Mouse (Mus musculus): ENCODE measurements around the gene Atf6b. TPM values are rescaled to one million over a fixed set of nuclear protein-coding genes. Genes with fewer than 3 reads are reported as not detected.

The Atf6b gene
- polyA plus RNA-seq, 1 experiment from 2014 or later = 62.2 TPM

GRCm38 (mm10) chr17:34673139-34673538 lies 26.2 kb downstream of the Atf6b start:
- peaks cover 34% of the 10 kb centered on the region for H3K4me1 ChIP-seq (replicated peaks; ENCODE audit: control insufficient read depth, insufficient read depth, low read length)
- no peak for DNase-seq (ENCODE audit: low spot score)
- H3K4me2 ChIP-seq (ENCODE audit: low read length) = no peak overlapping the region
- no peak overlapping the region for H3K9ac ChIP-seq (ENCODE audit: low read length)
- no peaks in the 10 kb centered on the region for H3K36me3 ChIP-seq (ENCODE audit: control insufficient read depth, insufficient read depth, low read length)
- WGBS = 92% methylated on average over 7 of the region's 7 CpGs
- H3K4me3 ChIP-seq (ENCODE audit: low read depth, low read length) = no peak overlapping the region
- H3K27ac ChIP-seq (ENCODE audit: low read depth) = no peak overlapping the region
- H3K27me3 ChIP-seq (replicated peaks; ENCODE audit: control insufficient read depth, insufficient read depth, low read length) = peaks cover 38% of the 10 kb centered on the region
- no peak for ATAC-seq (replicated peaks; ENCODE audit: low FRiP score, low TSS enrichment, low read depth)
- no peaks in the 10 kb centered on the region for H3K9me3 ChIP-seq (ENCODE audit: control insufficient read depth, low read length)

- Histone ChIP-seq H3K4me3 (ENCODE audit: low read depth, low read length) (no peak overlapping the region), H3K27me3 (replicated peaks; ENCODE audit: control insufficient read depth, insufficient read depth, low read length) (peaks cover 40% of the 10 kb centered on the region), H3K4me2 (ENCODE audit: low read length) (0 out of 2 replicates have a peak overlapping the region, but pooled peaks have one; percentile 7), H3K9ac (ENCODE audit: low read length) (no peak overlapping the region), H3K9me3 (ENCODE audit: control insufficient read depth, low read length) (no peaks in the 10 kb centered on the region), H3K27ac (ENCODE audit: low read depth) (peak overlapping the region; percentile 85), H3K4me1 (replicated peaks; ENCODE audit: control insufficient read depth, insufficient read depth, low read length) (peaks cover 34% of the 10 kb centered on the region), H3K36me3 (ENCODE audit: control insufficient read depth, insufficient read depth, low read length) (no peaks in the 10 kb centered on the region)
- peak; percentile 56 for ATAC-seq (replicated peaks; ENCODE audit: low FRiP score, low TSS enrichment, low read depth)
- WGBS = 33% methylated on average over 11 of the region's 11 CpGs
- no peak for DNase-seq (ENCODE audit: low spot score)
Observed at GRCm38 (mm10) chr17:34674524-34675204, 27.7 kb downstream of the Atf6b start.

- 38% methylated on average over 13 of the region's 13 CpGs for WGBS
- H3K27ac ChIP-seq (ENCODE audit: low read depth) = peak overlapping the region; percentile 85
- H3K4me1 ChIP-seq (replicated peaks; ENCODE audit: control insufficient read depth, insufficient read depth, low read length) = peaks cover 34% of the 10 kb centered on the region
- H3K36me3 ChIP-seq (ENCODE audit: control insufficient read depth, insufficient read depth, low read length) = no peaks in the 10 kb centered on the region
- no peak for ATAC-seq (replicated peaks; ENCODE audit: low FRiP score, low TSS enrichment, low read depth)
- H3K4me3 ChIP-seq (ENCODE audit: low read depth, low read length) = no peak overlapping the region
- no peak for DNase-seq (ENCODE audit: low spot score)
- no peak overlapping the region for H3K9ac ChIP-seq (ENCODE audit: low read length)
- no peaks in the 10 kb centered on the region for H3K9me3 ChIP-seq (ENCODE audit: control insufficient read depth, low read length)
- peaks cover 32% of the 10 kb centered on the region for H3K27me3 ChIP-seq (replicated peaks; ENCODE audit: control insufficient read depth, insufficient read depth, low read length)
- no peak overlapping the region for H3K4me2 ChIP-seq (ENCODE audit: low read length)
Observed at GRCm38 (mm10) chr17:34675205-34676092, 28.5 kb downstream of the Atf6b start.

- Histone ChIP-seq H3K4me2 (ENCODE audit: low read length) (no peak overlapping the region), H3K9me3 (ENCODE audit: control insufficient read depth, low read length) (no peaks in the 10 kb centered on the region), H3K27me3 (replicated peaks; ENCODE audit: control insufficient read depth, insufficient read depth, low read length) (peaks cover 26% of the 10 kb centered on the region), H3K36me3 (ENCODE audit: control insufficient read depth, insufficient read depth, low read length) (no peaks in the 10 kb centered on the region), H3K27ac (ENCODE audit: low read depth) (peak overlapping the region; percentile 85), H3K9ac (ENCODE audit: low read length) (no peak overlapping the region), H3K4me3 (ENCODE audit: low read depth, low read length) (no peak overlapping the region), H3K4me1 (replicated peaks; ENCODE audit: control insufficient read depth, insufficient read depth, low read length) (peaks cover 34% of the 10 kb centered on the region)
- ATAC-seq (replicated peaks; ENCODE audit: low FRiP score, low TSS enrichment, low read depth) (no peak), DNase-seq (ENCODE audit: low spot score) (no peak)
- 81% methylated on average over 6 of the region's 6 CpGs for WGBS
Observed at GRCm38 (mm10) chr17:34676093-34676460, 29.1 kb downstream of the Atf6b start.

- 62% methylated on average over 12 of the region's 12 CpGs for WGBS
- H3K36me3 ChIP-seq (ENCODE audit: control insufficient read depth, insufficient read depth, low read length) = no peaks in the 10 kb centered on the region
- H3K4me3 ChIP-seq (ENCODE audit: low read depth, low read length) = no peak overlapping the region
- no peaks in the 10 kb centered on the region for H3K9me3 ChIP-seq (ENCODE audit: control insufficient read depth, low read length)
- H3K27me3 ChIP-seq (replicated peaks; ENCODE audit: control insufficient read depth, insufficient read depth, low read length) = peaks cover 20% of the 10 kb centered on the region
- H3K4me2 ChIP-seq (ENCODE audit: low read length) = no peak overlapping the region
- H3K4me1 ChIP-seq (replicated peaks; ENCODE audit: control insufficient read depth, insufficient read depth, low read length) = peaks cover 34% of the 10 kb centered on the region
- DNase-seq (ENCODE audit: low spot score) (no peak), ATAC-seq (replicated peaks; ENCODE audit: low FRiP score, low TSS enrichment, low read depth) (no peak)
- H3K27ac ChIP-seq (ENCODE audit: low read depth) = no peak overlapping the region
- H3K9ac ChIP-seq (ENCODE audit: low read length) = no peak overlapping the region
Observed at GRCm38 (mm10) chr17:34676671-34677070, 29.7 kb downstream of the Atf6b start.

GRCm38 (mm10) chr17:34680191-34680590 lies 33.2 kb downstream of the Atf6b start:
- H3K27ac ChIP-seq (ENCODE audit: low read depth) = no peak overlapping the region
- DNase-seq (ENCODE audit: low spot score) (no peak), ATAC-seq (replicated peaks; ENCODE audit: low FRiP score, low TSS enrichment, low read depth) (no peak)
- 76% methylated on average over 26 of the region's 26 CpGs for WGBS
- no peaks in the 10 kb centered on the region for H3K36me3 ChIP-seq (ENCODE audit: control insufficient read depth, insufficient read depth, low read length)
- no peak overlapping the region for H3K4me3 ChIP-seq (ENCODE audit: low read depth, low read length)
- no peak overlapping the region for H3K4me2 ChIP-seq (ENCODE audit: low read length)
- H3K27me3 ChIP-seq (replicated peaks; ENCODE audit: control insufficient read depth, insufficient read depth, low read length) = peaks cover 3% of the 10 kb centered on the region
- no peak overlapping the region for H3K9ac ChIP-seq (ENCODE audit: low read length)
- H3K4me1 ChIP-seq (replicated peaks; ENCODE audit: control insufficient read depth, insufficient read depth, low read length) = peaks cover 41% of the 10 kb centered on the region
- no peaks in the 10 kb centered on the region for H3K9me3 ChIP-seq (ENCODE audit: control insufficient read depth, low read length)

- H3K4me1 ChIP-seq (replicated peaks; ENCODE audit: control insufficient read depth, insufficient read depth, low read length) = peaks cover 41% of the 10 kb centered on the region
- no peak overlapping the region for H3K4me2 ChIP-seq (ENCODE audit: low read length)
- no peaks in the 10 kb centered on the region for H3K9me3 ChIP-seq (ENCODE audit: control insufficient read depth, low read length)
- no peak for DNase-seq (ENCODE audit: low spot score)
- ATAC-seq (replicated peaks; ENCODE audit: low FRiP score, low TSS enrichment, low read depth) = no peak
- H3K27me3 ChIP-seq (replicated peaks; ENCODE audit: control insufficient read depth, insufficient read depth, low read length) = peaks cover 3% of the 10 kb centered on the region
- 73% methylated on average over 4 of the region's 4 CpGs for WGBS
- no peak overlapping the region for H3K4me3 ChIP-seq (ENCODE audit: low read depth, low read length)
- no peak overlapping the region for H3K9ac ChIP-seq (ENCODE audit: low read length)
- H3K36me3 ChIP-seq (ENCODE audit: control insufficient read depth, insufficient read depth, low read length) = no peaks in the 10 kb centered on the region
- no peak overlapping the region; the same call in 1 of the 2 replicates for H3K27ac ChIP-seq (ENCODE audit: low read depth)
Observed at GRCm38 (mm10) chr17:34680621-34681020, 33.7 kb downstream of the Atf6b start.

- no peak overlapping the region for H3K4me3 ChIP-seq (ENCODE audit: low read depth, low read length)
- peak overlapping the region; percentile 54 for H3K27ac ChIP-seq (ENCODE audit: low read depth)
- H3K9ac ChIP-seq (ENCODE audit: low read length) = no peak overlapping the region
- no peaks in the 10 kb centered on the region for H3K36me3 ChIP-seq (ENCODE audit: control insufficient read depth, insufficient read depth, low read length)
- ATAC-seq (replicated peaks; ENCODE audit: low FRiP score, low TSS enrichment, low read depth) (no peak), DNase-seq (ENCODE audit: low spot score) (no peak)
- 0 out of 2 replicates have a peak overlapping the region, but pooled peaks have one; percentile 8 for H3K4me2 ChIP-seq (ENCODE audit: low read length)
- H3K27me3 ChIP-seq (replicated peaks; ENCODE audit: control insufficient read depth, insufficient read depth, low read length) = peaks cover 3% of the 10 kb centered on the region
- H3K9me3 ChIP-seq (ENCODE audit: control insufficient read depth, low read length) = no peaks in the 10 kb centered on the region
- H3K4me1 ChIP-seq (replicated peaks; ENCODE audit: control insufficient read depth, insufficient read depth, low read length) = peaks cover 37% of the 10 kb centered on the region
- 65% methylated on average over 17 of the region's 17 CpGs for WGBS
Observed at GRCm38 (mm10) chr17:34681132-34681571, 34.2 kb downstream of the Atf6b start.
